Mouse (Mus musculus) adrenal gland, adult 8-10 months (tissue): ENCODE data around the gene Gfm2. TPM values are rescaled to one million over a fixed set of nuclear protein-coding genes. Genes with fewer than 3 reads are reported as not detected.

Experiments
- DNase-seq: peaks from one replicate; pipeline ENCODE4 v3.0.0; 2022
- total RNA-seq, 4 experiments: library from RNA; stranded (reverse); gene quantifications; 2 replicates each; pipeline ENCODE4 v1.2.4; 2022

The Gfm2 gene
- total RNA-seq, 4 experiments from 2014 or later: 40.3 to 52.3 (median 41.8) TPM

GRCm38 (mm10) chr13:97192649-97193048, 54.9 kb downstream of the Gfm2 start:
- DNase-seq: no peak

DNA sequence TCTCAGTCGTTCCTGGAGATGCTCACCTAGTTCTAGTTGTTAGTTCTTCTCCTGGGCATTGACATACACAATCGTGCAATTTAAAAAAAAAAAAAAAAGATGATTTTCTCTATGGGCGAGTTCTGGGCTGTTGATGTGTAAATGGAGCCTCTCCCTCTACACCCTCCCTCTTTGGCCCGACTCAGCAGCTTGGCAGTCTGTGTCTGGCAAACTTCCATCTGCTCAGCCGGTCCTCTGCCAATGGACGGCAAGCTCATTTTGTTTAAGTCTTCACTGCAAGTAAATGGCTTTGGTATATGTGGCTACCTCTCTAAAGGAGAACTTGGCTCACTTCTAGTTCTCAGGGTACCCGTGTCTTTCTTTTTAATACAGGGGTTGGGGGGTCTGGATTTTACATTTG, 55.7 kb downstream of the Gfm2 start:
- peak; percentile 26 for DNase-seq

GRCm38 (mm10) chr13:97196186-97196924, 58.6 kb downstream of the Gfm2 start:
- no peak for DNase-seq

- DNase-seq: no peak
Measured at GRCm38 (mm10) chr13:97196925-97197218, 59.1 kb downstream of the Gfm2 start.

- peak; percentile 89 for DNase-seq
Measured at GRCm38 (mm10) chr13:97197932-97198562, 60.3 kb downstream of the Gfm2 start, which contains the start of gene Hexb. Gene Hexb, minus strand, starts transcription at chr13:97198357.

DNA sequence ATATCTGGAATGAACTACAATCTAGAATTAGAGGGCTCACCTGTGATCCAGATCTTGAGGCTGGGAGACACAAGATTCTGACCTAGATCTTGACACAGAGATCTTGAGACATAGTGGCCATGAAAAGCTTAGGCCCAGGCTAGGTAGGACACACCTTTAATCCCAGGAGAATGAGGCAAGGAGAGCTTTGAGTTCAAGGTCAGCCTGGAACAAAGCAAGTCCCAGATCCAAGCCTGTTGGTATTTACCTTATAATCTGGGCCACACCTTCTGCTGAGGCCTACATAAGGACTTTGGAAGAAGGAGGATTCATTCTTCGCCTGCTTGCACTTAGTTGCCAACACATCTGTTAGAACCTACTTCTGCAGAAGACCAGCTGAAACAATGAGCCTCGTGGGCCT, 61.4 kb downstream of the Gfm2 start:
- DNase-seq: no peak

DNA sequence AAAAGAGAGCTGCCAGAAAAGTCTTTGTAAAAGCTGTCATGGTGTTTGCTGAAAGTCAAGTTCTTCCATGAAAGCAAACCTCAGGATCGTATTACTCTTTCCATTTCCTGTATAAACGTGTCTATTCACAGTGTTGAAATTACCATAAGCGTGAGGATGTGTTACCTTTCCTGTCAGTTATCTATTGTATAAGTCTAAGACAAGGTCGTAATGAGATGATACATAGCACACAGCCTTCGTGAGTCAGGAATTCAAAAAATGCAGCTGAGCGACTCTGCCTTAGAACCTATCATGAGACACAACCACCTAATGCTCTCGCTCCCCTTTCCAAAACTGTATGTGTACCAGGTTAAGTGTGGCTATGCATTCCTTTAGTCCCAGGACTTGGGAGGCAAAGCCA, 63.3 kb downstream of the Gfm2 start:
- no peak for DNase-seq

- no peak for DNase-seq
Measured at GRCm38 (mm10) chr13:97201896-97202295, 64.2 kb downstream of the Gfm2 start.

GRCm38 (mm10) chr13:97205052-97205701, 67.4 kb downstream of the Gfm2 start:
- DNase-seq: peak; percentile 83

DNA sequence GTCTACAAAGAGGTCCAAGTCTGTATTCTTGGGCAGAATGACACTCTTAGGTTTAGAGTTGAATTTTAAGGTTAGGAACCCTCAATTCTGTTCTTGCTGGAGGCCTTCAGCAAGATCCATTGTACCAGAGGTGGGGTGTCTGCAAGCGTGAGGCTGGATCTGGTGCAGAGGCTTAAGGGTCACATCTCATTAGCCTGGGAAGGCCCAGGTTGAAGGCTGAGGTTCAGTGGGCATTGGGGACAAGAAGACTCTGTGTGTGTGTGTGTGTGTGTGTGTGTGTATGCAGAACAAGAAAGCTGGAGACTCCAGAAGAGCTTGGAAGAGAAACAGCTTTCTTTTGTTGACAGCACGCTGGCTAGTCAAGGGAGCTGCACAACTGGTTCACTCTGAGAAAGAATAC, 68.3 kb downstream of the Gfm2 start:
- no peak for DNase-seq

DNA sequence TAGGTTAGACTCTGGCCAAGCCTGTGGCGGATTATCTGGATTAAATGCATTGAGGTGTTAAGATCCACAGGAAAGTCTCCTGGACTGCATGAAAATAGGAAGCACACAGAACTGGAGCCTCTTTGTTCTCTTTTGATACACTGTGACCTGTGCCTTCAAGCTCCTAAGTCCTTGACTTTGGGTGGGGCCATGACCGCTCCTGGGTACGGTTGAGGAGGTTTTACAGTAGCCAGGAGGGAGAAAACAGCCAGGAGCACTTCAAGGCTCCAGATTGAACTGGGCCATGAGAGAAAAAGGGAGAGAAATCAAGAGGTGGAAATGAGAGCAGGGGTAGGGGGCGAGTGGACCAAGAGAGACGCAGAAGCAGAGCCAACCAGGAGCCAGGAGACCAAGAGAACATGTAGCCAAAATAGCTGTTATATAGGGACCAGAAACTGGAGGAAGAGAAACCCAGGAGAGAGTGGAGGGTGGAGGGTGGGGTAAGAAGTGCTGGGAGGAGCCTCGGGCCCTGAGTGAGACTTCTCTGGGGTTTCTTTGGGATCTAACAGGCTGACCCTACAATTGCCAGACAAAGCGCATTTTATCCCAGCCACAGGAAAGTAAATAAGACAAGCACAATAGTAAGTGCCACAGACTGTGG, 69.9 kb downstream of the Gfm2 start:
- DNase-seq: no peak

- no peak for DNase-seq
Measured at GRCm38 (mm10) chr13:97208112-97208478, 70.4 kb downstream of the Gfm2 start.

DNA sequence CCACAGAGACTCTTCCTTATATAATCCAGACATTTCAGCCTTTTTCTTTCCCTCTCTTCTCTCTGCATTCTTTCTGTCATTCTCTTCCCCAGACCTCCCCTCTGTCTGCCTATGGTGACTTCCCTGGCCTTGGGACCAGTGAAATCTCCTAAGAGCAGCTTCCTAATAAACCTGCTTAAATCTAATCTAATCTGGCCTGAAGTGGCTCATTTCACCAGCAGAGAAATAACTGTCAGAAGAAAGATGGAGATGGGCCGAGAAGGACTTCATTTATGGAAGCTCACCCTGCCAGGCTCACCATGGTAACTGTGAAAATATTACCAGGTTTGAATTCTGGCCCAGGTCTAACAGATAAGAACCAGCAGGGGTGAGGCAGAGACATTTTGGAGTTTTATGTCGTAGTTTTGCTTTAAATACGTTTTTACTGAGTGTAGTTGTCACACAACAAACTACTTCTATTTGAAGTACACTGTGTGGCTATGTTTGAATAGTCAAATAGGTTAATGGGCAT, 70.8 kb downstream of the Gfm2 start:
- DNase-seq: no peak

GRCm38 (mm10) chr13:97214583-97215268, 77.0 kb downstream of the Gfm2 start:
- no peak for DNase-seq

GRCm38 (mm10) chr13:97215563-97215962, 77.8 kb downstream of the Gfm2 start:
- DNase-seq: no peak

DNA sequence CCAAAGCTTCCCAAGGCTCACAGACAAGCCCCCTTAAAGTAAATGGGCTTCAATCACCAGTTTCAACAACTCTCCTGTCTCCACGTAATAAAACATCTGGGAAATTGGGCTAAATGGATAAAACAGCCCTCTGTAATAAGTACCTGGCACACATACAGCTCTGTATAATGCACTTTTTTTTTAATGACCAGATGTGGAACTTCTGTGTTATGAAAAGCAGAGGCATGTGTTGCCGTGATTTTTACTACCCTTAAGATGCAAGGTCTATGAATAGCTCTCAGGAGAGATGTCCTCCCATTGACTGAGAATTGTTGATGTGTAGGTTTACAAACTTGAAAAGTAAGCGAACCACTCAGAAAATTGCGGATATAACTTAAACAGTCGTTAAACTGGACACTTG, 78.5 kb downstream of the Gfm2 start:
- no peak for DNase-seq

DNA sequence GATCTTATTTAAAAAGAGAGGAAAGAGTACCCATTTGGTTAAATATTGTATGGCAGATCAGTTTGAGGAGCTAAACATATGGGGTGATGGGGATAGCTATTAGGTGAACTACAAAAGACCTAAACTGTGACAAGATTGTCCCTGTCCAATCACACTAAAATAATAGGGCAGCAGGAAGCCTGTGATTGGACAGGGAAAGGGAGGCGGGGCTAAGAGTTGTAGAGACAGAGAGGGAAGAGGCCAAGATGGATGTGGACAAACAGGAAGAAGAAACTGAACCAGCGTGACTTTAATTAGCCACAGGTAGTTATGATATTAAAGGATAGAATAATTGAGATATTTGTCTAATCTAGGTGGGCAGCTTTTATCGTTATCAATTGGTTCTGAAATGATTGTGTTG, 82.3 kb downstream of the Gfm2 start:
- no peak for DNase-seq

GRCm38 (mm10) chr13:97223856-97224255, 86.1 kb downstream of the Gfm2 start:
- no peak for DNase-seq

DNA sequence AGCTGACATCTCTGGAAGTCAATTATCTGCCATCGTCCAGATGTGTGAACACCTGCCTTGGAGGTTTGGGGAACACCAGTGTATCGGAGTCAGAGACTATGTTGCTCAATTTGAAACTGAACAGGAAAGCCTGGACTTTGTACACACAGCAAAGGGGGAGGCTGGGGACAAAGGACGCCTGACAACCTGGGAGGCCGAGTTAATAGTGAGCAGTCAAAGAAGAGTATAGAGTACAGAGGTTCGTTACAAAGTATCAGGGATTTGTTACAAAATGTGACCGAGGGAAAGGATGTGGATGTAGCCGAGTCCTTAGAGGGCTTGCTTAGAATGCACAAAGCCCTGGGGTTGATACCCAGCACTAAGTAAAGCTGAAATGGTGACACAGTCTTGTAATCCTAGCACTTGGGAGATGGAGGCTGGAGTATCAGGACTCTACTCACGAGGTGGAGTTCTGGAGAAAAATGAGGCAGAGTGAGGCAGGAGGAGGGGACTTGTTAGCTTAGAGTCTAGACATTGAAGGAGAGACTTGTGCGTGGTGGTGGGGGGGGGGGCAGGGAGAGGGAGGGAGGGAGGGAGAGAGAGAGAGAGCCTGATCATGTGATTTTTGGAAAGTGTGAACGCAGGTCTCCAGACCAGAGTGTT, 86.7 kb downstream of the Gfm2 start:
- no peak for DNase-seq

GRCm38 (mm10) chr13:97225130-97225529, 87.4 kb downstream of the Gfm2 start:
- DNase-seq: no peak

DNA sequence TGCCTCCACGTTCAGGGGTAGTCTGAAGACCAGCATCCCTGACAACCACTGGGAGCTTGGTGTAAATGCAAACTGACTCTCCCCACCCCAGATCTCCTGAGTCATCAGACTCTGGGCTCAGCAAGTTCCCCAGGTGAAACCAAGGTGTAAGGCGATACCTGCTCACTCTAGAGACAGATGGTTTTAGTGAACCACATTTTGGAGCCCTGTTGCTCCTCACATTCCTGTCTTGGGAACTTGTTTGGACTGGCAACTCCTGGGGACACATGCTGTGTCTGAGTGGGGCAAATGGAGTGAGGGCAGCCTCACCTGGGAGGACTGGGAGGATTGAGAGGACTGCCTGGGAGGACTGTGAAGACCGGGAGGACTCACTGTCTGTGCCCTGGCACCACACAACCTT, 90.1 kb downstream of the Gfm2 start:
- DNase-seq: no peak

GRCm38 (mm10) chr13:97230101-97230500, 92.4 kb downstream of the Gfm2 start:
- no peak for DNase-seq
